Comparison of ENCODE assay signal across 25 mouse cellular contexts in genomic region chr5:52555526-52555925, GRCm38 (mm10). TPM values are rescaled to one million over a fixed set of nuclear protein-coding genes. Genes with fewer than 3 reads are reported as not detected.
"Had no signal": no experiment of that assay in that cellular context is flagged by ENCODE, and none has a peak within 500 bp of the region (broad histone marks: within the 10 kb centered on the region; RNA-seq: fewer than 3 reads in every experiment).

No protein-coding gene starts in this region.

- ATAC-seq: intestine, embryonic 16.5 days had no signal

- H3K9ac ChIP-seq: limb, embryonic 12.5 days; limb, embryonic 15.5 days; liver, embryonic 14.5 days; lung, embryonic 15.5 days had no signal

- H3K27ac ChIP-seq: layer of hippocampus, adult 2 months; left cerebral cortex, adult 2 months; limb, embryonic 12.5 days; limb, embryonic 15.5 days; liver, embryonic 14.5 days; lung, embryonic 15.5 days; stomach, postnatal 0 days had no signal

- H3K4me2 ChIP-seq: limb, embryonic 12.5 days; limb, embryonic 15.5 days; liver, embryonic 11.5 days; lung, embryonic 15.5 days; midbrain, embryonic 11.5 days had no signal

- H3K4me1 ChIP-seq: limb, embryonic 12.5 days; limb, embryonic 15.5 days; lung, embryonic 15.5 days had no signal

- H3K4me3 ChIP-seq: layer of hippocampus, adult 2 months; left cerebral cortex, adult 2 months; limb, embryonic 12.5 days; limb, embryonic 15.5 days; lung, embryonic 15.5 days had no signal

- H3K36me3 ChIP-seq: limb, embryonic 12.5 days; limb, embryonic 15.5 days; lung, embryonic 15.5 days had no signal

- H3K27me3 ChIP-seq: limb, embryonic 12.5 days; limb, embryonic 15.5 days; lung, embryonic 15.5 days had no signal

- DNase-seq: kidney, adult 18-20 months; kidney, adult 9 months; kidney, postnatal 14 days; kidney, postnatal 4 days; layer of hippocampus, postnatal 36 days; left cerebral cortex, postnatal 4 days; lung, adult 18-20 months; lung, postnatal 10 days; lung, postnatal 36 days; midbrain, embryonic 14.5 days; right cerebral cortex, postnatal 4 days; thymus, adult 2 months; thymus, postnatal 14 days; thymus, postnatal 4 days had no signal

- H3K9me3 ChIP-seq: limb, embryonic 12.5 days; limb, embryonic 15.5 days; lung, embryonic 15.5 days had no signal

RNA-seq across cellular contexts. Expression of gene Lgi2, which starts 10.7 kb away (rescaled TPM):
- total RNA-seq: megakaryocyte-erythroid progenitor cell, adult 5-6 weeks had no signal
